Mouse (Mus musculus) gastrocnemius, postnatal 36 days (tissue): Measurements from ENCODE around the gene Mthfd1. TPM values are rescaled to one million over a fixed set of nuclear protein-coding genes. Genes with fewer than 3 reads are reported as not detected.

Experiments used
- DNase-seq, 2 experiments: peaks; one replicate each; pipeline ENCODE4 v3.0.0; 2022
- intact Hi-C: fragments of 180-260 bp; cut with DNase I; formaldehyde crosslinking; loops from one replicate; pipeline ENCODE4 v1.15.1; 2025
- total RNA-seq, 2 experiments: library from RNA; stranded (reverse); gene quantifications; 2 replicates each; pipeline ENCODE4 v1.2.3; 2021

Gene Mthfd1
- total RNA-seq, 2 experiments from 2014 or later = 28.8 to 34.5 TPM

GRCm38 (mm10) chr12:76260673-76261072, 5.6 kb downstream of the Mthfd1 start:
- intact Hi-C loops = loop anchor here (10.0 kb wide), 1 partner anchor 214 kb away; no protein-coding TSS in a partner anchor
- DNase-seq = no peak

- intact Hi-C loops = loop anchor here (10.0 kb wide), 1 partner anchor 213 kb away; no protein-coding TSS in a partner anchor
- no peak for DNase-seq
These were observed 6.5 kb downstream of the Mthfd1 start for GRCm38 (mm10) chr12:76261556-76261955.

GRCm38 (mm10) chr12:76262918-76263317, 7.8 kb downstream of the Mthfd1 start:
- no peak for DNase-seq
- intact Hi-C loops = loop anchor here (10.0 kb wide), 1 partner anchor 212 kb away; no protein-coding TSS in a partner anchor

GRCm38 (mm10) chr12:76263876-76264275, 8.8 kb downstream of the Mthfd1 start:
- intact Hi-C loops = loop anchor here (10.0 kb wide), 1 partner anchor 211 kb away; no protein-coding TSS in a partner anchor
- no peak for DNase-seq

GRCm38 (mm10) chr12:76264325-76264965, 9.3 kb downstream of the Mthfd1 start:
- intact Hi-C loops = loop anchor here (10.0 kb wide), 1 partner anchor 210 kb away; no protein-coding TSS in a partner anchor
- DNase-seq = peak in 1 of 2 experiments; percentile 18

- intact Hi-C loops = loop anchor here (10.0 kb wide), 1 partner anchor 210 kb away; no protein-coding TSS in a partner anchor
These were observed 9.9 kb downstream of the Mthfd1 start for GRCm38 (mm10) chr12:76265001-76265400.

GRCm38 (mm10) chr12:76266875-76267274, 11.8 kb downstream of the Mthfd1 start:
- intact Hi-C loops = loop anchor here (10.0 kb wide), 1 partner anchor 208 kb away; no protein-coding TSS in a partner anchor
- no peak for DNase-seq

More at GRCm38 (mm10) chr12:76265001-76265400, 9.9 kb downstream of the Mthfd1 start:
- DNase-seq = no peak

GRCm38 (mm10) chr12:76268686-76269085, 13.6 kb downstream of the Mthfd1 start:
- intact Hi-C loops = loop anchor here (10.0 kb wide), 1 partner anchor 206 kb away; no protein-coding TSS in a partner anchor
- DNase-seq = no peak

GRCm38 (mm10) chr12:76269196-76269595, 14.1 kb downstream of the Mthfd1 start:
- no peak for DNase-seq
- intact Hi-C loops = loop anchor here (10.0 kb wide), 1 partner anchor 206 kb away; no protein-coding TSS in a partner anchor

- intact Hi-C loops = no loop called here
- no peak for DNase-seq
These were observed 16.4 kb downstream of the Mthfd1 start for GRCm38 (mm10) chr12:76271516-76271915.

- no peak for DNase-seq
- intact Hi-C loops = no loop called here
These were observed 17.8 kb downstream of the Mthfd1 start for GRCm38 (mm10) chr12:76272610-76273524.

GRCm38 (mm10) chr12:76278209-76278608, 23.1 kb downstream of the Mthfd1 start:
- intact Hi-C loops = no loop called here

GRCm38 (mm10) chr12:76280556-76280955, 25.5 kb downstream of the Mthfd1 start:
- intact Hi-C loops = no loop called here
- no peak for DNase-seq

More at GRCm38 (mm10) chr12:76278209-76278608, 23.1 kb downstream of the Mthfd1 start:
- DNase-seq = no peak

GRCm38 (mm10) chr12:76281111-76281660, 26.1 kb downstream of the Mthfd1 start:
- DNase-seq = no peak
- intact Hi-C loops = no loop called here

- intact Hi-C loops = no loop called here
- no peak for DNase-seq
These were observed 27.0 kb downstream of the Mthfd1 start for GRCm38 (mm10) chr12:76282132-76282531.

- DNase-seq = no peak
- intact Hi-C loops = no loop called here
These were observed 27.6 kb downstream of the Mthfd1 start for GRCm38 (mm10) chr12:76282532-76283173.

- intact Hi-C loops = no loop called here
- DNase-seq = no peak
These were observed 30.3 kb downstream of the Mthfd1 start for GRCm38 (mm10) chr12:76285418-76285817.

GRCm38 (mm10) chr12:76287986-76288385, 32.9 kb downstream of the Mthfd1 start:
- no peak for DNase-seq
- intact Hi-C loops = no loop called here

- DNase-seq = no peak
- intact Hi-C loops = no loop called here
These were observed 33.4 kb downstream of the Mthfd1 start for GRCm38 (mm10) chr12:76288494-76288893.

GRCm38 (mm10) chr12:76289428-76289827, 34.3 kb downstream of the Mthfd1 start:
- DNase-seq = no peak
- intact Hi-C loops = no loop called here
